Comparison of ENCODE assay signal across 22 mouse cellular contexts in genomic region chr2:69476901-69477300, GRCm38 (mm10).
A peak's percentile ranks its signal among the peaks of the same experiment; 100 is the strongest.
DNase-seq lines count a peak whose midpoint lies in the region; ATAC-seq and TF ChIP-seq lines count a peak whose summit lies in the region.
"Had no signal": no experiment of that assay in that cellular context is flagged by ENCODE, and none has a peak within 500 bp of the region (broad histone marks: within the 10 kb centered on the region; RNA-seq: fewer than 3 reads in every experiment).

No protein-coding gene starts in this region.

- no peaks in the 10 kb centered on the region for H3K36me3 ChIP-seq in forebrain, embryonic 14.5 days (ENCODE audit: control insufficient read depth, insufficient read depth, low read length)
- no peaks in the 10 kb centered on the region for H3K36me3 ChIP-seq in forebrain, embryonic 11.5 days (ENCODE audit: control insufficient read depth, insufficient read depth, low read length)
- no peaks in the 10 kb centered on the region for H3K36me3 ChIP-seq in intestine, embryonic 16.5 days (ENCODE audit: control insufficient read depth, insufficient read depth, low read length)
- H3K36me3 ChIP-seq: heart, embryonic 10.5 days had no signal

- WGBS in forebrain, embryonic 14.5 days = 90% methylated on average over 7 of the region's 7 CpGs
- 89% methylated on average over 7 of the region's 7 CpGs for WGBS in forebrain, embryonic 11.5 days
- WGBS in lung, adult 2 months = 78% methylated on average over 7 of the region's 7 CpGs
- 85% methylated on average over 7 of the region's 7 CpGs for WGBS in intestine, embryonic 16.5 days

- ATAC-seq in forebrain, embryonic 14.5 days = peak; percentile 68; the same call in 1 of the 2 replicates
- ATAC-seq in forebrain, embryonic 11.5 days (replicated peaks; ENCODE audit: low FRiP score) = no peak
- ATAC-seq in intestine, embryonic 16.5 days = no peak

- no peak overlapping the region for H3K9ac ChIP-seq in forebrain, embryonic 14.5 days (ENCODE audit: low read length)
- no peak overlapping the region for H3K9ac ChIP-seq in forebrain, embryonic 11.5 days (ENCODE audit: low read length)
- no peak overlapping the region for H3K9ac ChIP-seq in intestine, embryonic 16.5 days (ENCODE audit: low read depth, low read length)

- DNase-seq in forebrain, embryonic 14.5 days (ENCODE audit: low spot score) = peak; percentile 33
- DNase-seq in forebrain, embryonic 11.5 days (ENCODE audit: low spot score) = no peak
- DNase-seq in brain, adult 2 months (ENCODE audit: low read depth, low spot score) = peak; percentile 50
- peak; percentile 61 for DNase-seq in layer of hippocampus, adult 11-12 months (ENCODE audit: low spot score)
- DNase-seq in layer of hippocampus, postnatal 25 days (ENCODE audit: extremely low spot score in 1 of 2, low spot score in 1 of 2) = peak; percentile 13 to 37
- no peak for DNase-seq in lung, adult 2 months
- DNase-seq: adrenal gland, postnatal 14 days; B cell, adult 2 months; cerebellum, adult 9-10 months; embryo, embryonic 11 days; gastrocnemius, postnatal 10 days; heart, postnatal 10 days; kidney, adult 9 months; kidney, postnatal 4 days; liver; lung, adult 18-20 months; lung, postnatal 36 days; right cerebral cortex, postnatal 4 days; thymus, postnatal 36 days had no signal

- no peaks in the 10 kb centered on the region for H3K4me1 ChIP-seq in forebrain, embryonic 14.5 days (ENCODE audit: control insufficient read depth, insufficient read depth, low read length)
- no peaks in the 10 kb centered on the region for H3K4me1 ChIP-seq in forebrain, embryonic 11.5 days (replicated peaks; ENCODE audit: control insufficient read depth, insufficient read depth, low read length)
- no peaks in the 10 kb centered on the region for H3K4me1 ChIP-seq in lung, adult 2 months (ENCODE audit: control insufficient read depth, insufficient read depth, low read length)
- H3K4me1 ChIP-seq in intestine, embryonic 16.5 days (ENCODE audit: control insufficient read depth, insufficient read depth, low read length) = no peaks in the 10 kb centered on the region

- H3K4me3 ChIP-seq in forebrain, embryonic 14.5 days (ENCODE audit: low read depth, low read length) = no peak overlapping the region
- H3K4me3 ChIP-seq in forebrain, embryonic 11.5 days (ENCODE audit: low read depth, low read length) = no peak overlapping the region
- no peak overlapping the region for H3K4me3 ChIP-seq in lung, adult 2 months (replicated peaks; ENCODE audit: extremely low read depth, low read depth, low read length)
- H3K4me3 ChIP-seq in intestine, embryonic 16.5 days (ENCODE audit: low read length) = no peak overlapping the region
- H3K4me3 ChIP-seq: heart, embryonic 10.5 days had no signal

- H3K27me3 ChIP-seq in forebrain, embryonic 14.5 days (replicated peaks; ENCODE audit: control insufficient read depth, insufficient read depth, low read length) = no peaks in the 10 kb centered on the region
- H3K27me3 ChIP-seq in forebrain, embryonic 11.5 days (ENCODE audit: control insufficient read depth, insufficient read depth, low read length) = no peaks in the 10 kb centered on the region
- H3K27me3 ChIP-seq in intestine, embryonic 16.5 days (replicated peaks; ENCODE audit: control insufficient read depth, insufficient read depth, low read length) = no peaks in the 10 kb centered on the region

- TF ChIP-seq CTCF in lung, adult 2 months (IDR thresholded peaks at IDR 0.05; ENCODE audit: insufficient read depth, low read length) = no peak

- no peaks in the 10 kb centered on the region for H3K9me3 ChIP-seq in forebrain, embryonic 14.5 days (replicated peaks; ENCODE audit: control insufficient read depth, low read length)
- no peaks in the 10 kb centered on the region for H3K9me3 ChIP-seq in forebrain, embryonic 11.5 days (ENCODE audit: control insufficient read depth, low read length)
- no peaks in the 10 kb centered on the region for H3K9me3 ChIP-seq in intestine, embryonic 16.5 days (ENCODE audit: control insufficient read depth, low read length)
- H3K9me3 ChIP-seq: heart, embryonic 10.5 days had no signal

- H3K27ac ChIP-seq in forebrain, embryonic 14.5 days (ENCODE audit: low read depth, low read length) = no peak overlapping the region
- no peak overlapping the region for H3K27ac ChIP-seq in forebrain, embryonic 11.5 days (ENCODE audit: low read depth, low read length)
- no peak overlapping the region for H3K27ac ChIP-seq in intestine, embryonic 16.5 days (ENCODE audit: low read length)
- H3K27ac ChIP-seq: heart, embryonic 10.5 days had no signal

- TF ChIP-seq POLR2A in lung, adult 2 months (IDR thresholded peaks at IDR 0.05; ENCODE audit: borderline replicate concordance, extremely low read depth, low read depth, low read length) = no peak

- no peak overlapping the region for H3K4me2 ChIP-seq in forebrain, embryonic 14.5 days (ENCODE audit: low read length)
- no peak overlapping the region for H3K4me2 ChIP-seq in forebrain, embryonic 11.5 days (ENCODE audit: low read depth, low read length, severe bottlenecking)
- no peak overlapping the region for H3K4me2 ChIP-seq in intestine, embryonic 16.5 days (ENCODE audit: low read depth, low read length)
- H3K4me2 ChIP-seq: midbrain, embryonic 11.5 days had no signal

Comparison
In these comparisons a context has a peak if more than half of its experiments do, and no peak if none do; other contexts are left out.
1. DNase-seq: peak in forebrain, embryonic 14.5 days (single experiment), brain, adult 2 months (single experiment), layer of hippocampus, adult 11-12 months (single experiment) and layer of hippocampus, postnatal 25 days (2 of 2); none in forebrain, embryonic 11.5 days (single experiment) and lung, adult 2 months (single experiment).